Mouse (Mus musculus) intestine, embryonic 15.5 days (tissue): ENCODE data around the gene Siglec1. TPM values are rescaled to one million over a fixed set of nuclear protein-coding genes. Genes with fewer than 3 reads are reported as not detected.

Experiments
- ATAC-seq: fragments of 200-750 bp; cut with Nextera tagmentation; 2 replicates; pipeline ENCODE4 v1.8.0; 2017; ENCODE audit warnings: moderate TSS enrichment, moderate library complexity
- H3K27ac ChIP-seq: fragments of 300-500 bp; sonication (generic); 2 replicates; pipeline ENCODE4 v1.5.1; 2015; ENCODE audit warnings: mild to moderate bottlenecking, inconsistent platforms
- H3K27me3 ChIP-seq: fragments of 300-500 bp; sonication (generic); replicated peaks from 2 replicates; pipeline ENCODE4 v1.6.1; 2015; ENCODE audit warnings: inconsistent platforms
- H3K36me3 ChIP-seq: fragments of 300-500 bp; sonication (generic); 2 replicates; pipeline ENCODE4 v1.6.1; 2015; ENCODE audit warnings: inconsistent platforms
- H3K4me1 ChIP-seq: fragments of 300-500 bp; sonication (generic); replicated peaks from 2 replicates; pipeline ENCODE4 v1.6.1; 2015; ENCODE audit warnings: inconsistent platforms
- H3K4me2 ChIP-seq: fragments of 300-500 bp; sonication (generic); replicated peaks from 2 replicates; pipeline ENCODE4 v1.6.1; 2015; ENCODE audit warnings: mild to moderate bottlenecking, inconsistent platforms
- H3K4me3 ChIP-seq: fragments of 300-500 bp; sonication (generic); replicated peaks from 2 replicates; pipeline ENCODE4 v1.5.1; 2015; ENCODE audit warnings: inconsistent platforms
- H3K9ac ChIP-seq: fragments of 300-500 bp; sonication (generic); 2 replicates; pipeline ENCODE4 v1.6.1; 2015; ENCODE audit warnings: inconsistent platforms
- H3K9me3 ChIP-seq: fragments of 300-500 bp; sonication (generic); 2 replicates; pipeline ENCODE4 v1.6.1; 2016; ENCODE audit warnings: inconsistent platforms
- WGBS: fragments of 180-500 bp; shearing (Covaris S2); methylation state at CpG from one replicate; pipeline ENCODE4 v1.1.7; 2015; 5-methylcytosine and 5-hydroxymethylcytosine counted together
- polyA plus RNA-seq: library from polyadenylated mRNA; unstranded; fragments of >200 nt; fragmentation: Nextera tagmentation; extraction: Ambion mirVana; gene quantifications from 2 replicates; pipeline ENCODE4 v1.2.1, GENCODE M21; 2015

Gene Siglec1
- polyA plus RNA-seq, 1 experiment from 2014 or later: 0.24 TPM

DNA sequence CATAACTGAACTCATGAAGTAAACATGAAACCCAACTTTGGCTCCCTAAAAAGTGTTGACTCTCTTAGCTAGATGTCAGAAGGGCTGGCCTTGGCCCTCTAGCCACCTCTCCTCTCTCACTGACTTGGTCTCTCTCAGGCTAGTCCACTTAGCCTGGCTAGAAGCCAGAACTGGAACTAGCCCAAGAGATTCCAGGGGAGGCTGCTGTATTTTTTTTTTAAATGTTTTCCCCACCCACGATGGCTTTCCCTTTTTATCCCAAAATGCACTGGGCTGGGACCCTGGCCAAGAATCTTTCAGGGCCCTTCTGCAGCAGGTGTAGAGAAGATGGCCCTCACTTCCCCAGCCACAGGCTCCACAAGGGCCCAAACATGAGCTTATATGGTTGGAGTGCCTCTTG is 27.2 kb downstream of the Siglec1 start:
- peaks cover 35% of the 10 kb centered on the region for H3K4me1 ChIP-seq
- WGBS: 32% methylated on average over 1 of the region's 1 CpGs

GRCm38 (mm10) chr2:131058672-131059071 is 27.9 kb downstream of the Siglec1 start:
- H3K27me3 ChIP-seq: peaks cover 41% of the 10 kb centered on the region
- no peak overlapping the region for H3K4me3 ChIP-seq
- H3K9ac ChIP-seq: no peak overlapping the region
- no peak overlapping the region for H3K4me2 ChIP-seq
- peaks cover 42% of the 10 kb centered on the region for H3K4me1 ChIP-seq
- ATAC-seq: no peak
- WGBS: 90% methylated on average over 8 of the region's 8 CpGs
- no peak overlapping the region for H3K27ac ChIP-seq
- no peaks in the 10 kb centered on the region for H3K36me3 ChIP-seq
- H3K9me3 ChIP-seq: no peaks in the 10 kb centered on the region

More for the DNA sequence above, 27.2 kb downstream of the Siglec1 start:
- H3K4me3 ChIP-seq: no peak overlapping the region
- peaks cover 34% of the 10 kb centered on the region for H3K27me3 ChIP-seq
- no peak overlapping the region for H3K9ac ChIP-seq
- H3K9me3 ChIP-seq: no peaks in the 10 kb centered on the region
- no peaks in the 10 kb centered on the region for H3K36me3 ChIP-seq
- no peak overlapping the region for H3K27ac ChIP-seq
- H3K4me2 ChIP-seq: no peak overlapping the region
- ATAC-seq: no peak

- WGBS: 7% methylated on average over 10 of the region's 10 CpGs
- H3K9me3 ChIP-seq: no peaks in the 10 kb centered on the region
- peak overlapping the region; percentile 31 for H3K4me2 ChIP-seq
- peak; percentile 61; the same call in 1 of the 2 replicates for ATAC-seq
- H3K4me3 ChIP-seq: no peak overlapping the region
- peaks cover 48% of the 10 kb centered on the region for H3K27me3 ChIP-seq
- no peak overlapping the region for H3K9ac ChIP-seq
- no peaks in the 10 kb centered on the region for H3K36me3 ChIP-seq
- H3K4me1 ChIP-seq: peaks cover 39% of the 10 kb centered on the region
- no peak overlapping the region for H3K27ac ChIP-seq
Observed at GRCm38 (mm10) chr2:131056191-131056590, 30.4 kb downstream of the Siglec1 start.

- 2% methylated on average over 10 of the region's 10 CpGs for WGBS
- peak overlapping the region; percentile 31; the same call in 1 of the 2 replicates for H3K4me2 ChIP-seq
- H3K36me3 ChIP-seq: no peaks in the 10 kb centered on the region
- no peak overlapping the region for H3K27ac ChIP-seq
- H3K9ac ChIP-seq: no peak overlapping the region
- no peaks in the 10 kb centered on the region for H3K9me3 ChIP-seq
- peaks cover 39% of the 10 kb centered on the region for H3K4me1 ChIP-seq
- H3K27me3 ChIP-seq: peaks cover 45% of the 10 kb centered on the region
- ATAC-seq: peak; percentile 41; the same call in 1 of the 2 replicates
- H3K4me3 ChIP-seq: no peak overlapping the region
Observed at GRCm38 (mm10) chr2:131055631-131056030, 30.9 kb downstream of the Siglec1 start.

DNA sequence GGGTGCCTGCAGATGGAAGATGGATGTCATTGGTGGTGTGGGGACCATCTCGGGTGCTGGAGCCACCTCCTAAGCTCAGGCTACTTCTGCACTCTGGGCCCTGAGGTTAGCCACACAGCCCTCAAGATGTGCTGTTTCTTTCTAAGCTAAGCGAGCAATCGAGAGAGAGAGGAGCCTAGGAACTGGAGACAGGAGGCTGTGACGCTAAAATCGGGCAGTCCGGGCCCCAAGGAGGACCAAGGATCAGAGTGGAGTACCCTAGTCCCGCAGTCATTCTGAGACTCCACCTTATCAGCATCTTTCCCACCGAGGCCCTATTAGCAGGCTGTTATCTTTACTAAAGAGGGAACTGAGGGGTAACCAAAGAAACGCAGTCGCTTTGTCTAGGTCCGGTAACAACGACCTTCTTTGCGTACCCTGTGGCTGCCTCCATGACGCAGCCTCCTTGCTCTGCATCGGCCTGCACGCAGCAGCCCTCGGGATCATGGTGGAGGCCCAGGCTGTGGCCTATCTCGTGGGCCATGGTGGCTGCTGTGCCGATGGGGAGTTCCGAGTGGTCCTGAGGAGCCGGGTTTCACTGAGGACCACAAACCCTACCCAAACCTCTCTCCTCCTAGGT is 31.8 kb downstream of the Siglec1 start:
- no peak overlapping the region for H3K27ac ChIP-seq
- H3K36me3 ChIP-seq: no peaks in the 10 kb centered on the region
- peak overlapping the region; percentile 61 for H3K4me2 ChIP-seq
- H3K9ac ChIP-seq: peak overlapping the region; percentile 9; the same call in 1 of the 2 replicates
- peaks cover 45% of the 10 kb centered on the region for H3K27me3 ChIP-seq
- H3K4me1 ChIP-seq: peaks cover 33% of the 10 kb centered on the region
- ATAC-seq: no peak
- 6% methylated on average over 21 of the region's 21 CpGs for WGBS
- H3K9me3 ChIP-seq: no peaks in the 10 kb centered on the region
- H3K4me3 ChIP-seq: peak overlapping the region; percentile 29

GRCm38 (mm10) chr2:131053851-131054645 is 32.5 kb downstream of the Siglec1 start:
- H3K4me2 ChIP-seq: peak overlapping the region; percentile 61
- H3K9ac ChIP-seq: peak overlapping the region; percentile 9; the same call in 1 of the 2 replicates
- H3K4me1 ChIP-seq: peaks cover 27% of the 10 kb centered on the region
- H3K4me3 ChIP-seq: peak overlapping the region; percentile 29
- no peak overlapping the region for H3K27ac ChIP-seq
- ATAC-seq: no peak
- H3K27me3 ChIP-seq: peaks cover 45% of the 10 kb centered on the region
- 1% methylated on average over 45 of the region's 45 CpGs for WGBS
- H3K36me3 ChIP-seq: no peaks in the 10 kb centered on the region
- no peaks in the 10 kb centered on the region for H3K9me3 ChIP-seq

DNA sequence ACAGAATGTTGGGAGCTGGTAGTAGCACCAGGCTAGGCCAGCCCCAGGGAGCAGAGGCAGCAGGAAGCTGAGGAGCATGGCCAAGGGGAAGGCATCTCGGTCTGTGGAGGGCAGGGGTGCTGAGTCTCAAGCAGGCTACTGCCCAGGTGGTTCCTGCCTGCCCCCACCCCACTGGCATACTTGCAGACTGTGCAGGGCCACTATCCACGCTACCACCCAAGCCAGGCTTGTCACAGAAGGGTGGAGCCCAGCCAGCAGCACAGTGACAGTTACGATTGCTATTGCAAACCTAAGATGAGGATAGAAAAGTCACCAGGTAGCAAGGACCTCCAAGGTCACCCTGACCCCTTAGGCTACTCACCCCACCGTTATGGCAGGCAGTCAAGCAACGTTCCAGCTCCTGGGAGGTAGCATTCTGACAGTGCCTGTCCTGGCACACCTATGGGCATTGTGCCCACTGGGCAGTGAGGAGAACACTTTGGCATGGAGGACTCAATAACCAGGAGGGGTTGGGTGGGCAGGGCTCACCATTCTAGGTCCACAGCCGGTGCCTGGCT is 33.6 kb downstream of the Siglec1 start:
- H3K27me3 ChIP-seq: peaks cover 45% of the 10 kb centered on the region
- ATAC-seq: no peak

GRCm38 (mm10) chr2:131052043-131052442 is 34.5 kb downstream of the Siglec1 start:
- H3K27me3 ChIP-seq: peaks cover 45% of the 10 kb centered on the region
- 64% methylated on average over 5 of the region's 5 CpGs for WGBS
- H3K27ac ChIP-seq: no peak overlapping the region
- no peak overlapping the region for H3K4me2 ChIP-seq
- H3K4me3 ChIP-seq: no peak overlapping the region
- H3K36me3 ChIP-seq: no peaks in the 10 kb centered on the region
- H3K9me3 ChIP-seq: no peaks in the 10 kb centered on the region
- peaks cover 26% of the 10 kb centered on the region for H3K4me1 ChIP-seq
- no peak overlapping the region for H3K9ac ChIP-seq
- no peak for ATAC-seq

More for the DNA sequence above, 33.6 kb downstream of the Siglec1 start:
- no peaks in the 10 kb centered on the region for H3K9me3 ChIP-seq
- H3K4me1 ChIP-seq: peaks cover 26% of the 10 kb centered on the region
- WGBS: 66% methylated on average over 6 of the region's 6 CpGs
- H3K36me3 ChIP-seq: no peaks in the 10 kb centered on the region
- H3K27ac ChIP-seq: no peak overlapping the region
- H3K4me2 ChIP-seq: no peak overlapping the region
- no peak overlapping the region for H3K9ac ChIP-seq
- no peak overlapping the region for H3K4me3 ChIP-seq

GRCm38 (mm10) chr2:131046025-131046424 is 40.5 kb downstream of the Siglec1 start:
- Histone ChIP-seq H3K27me3 (peaks cover 19% of the 10 kb centered on the region), H3K36me3 (no peaks in the 10 kb centered on the region), H3K4me3 (no peak overlapping the region), H3K4me2 (no peak overlapping the region), H3K27ac (no peak overlapping the region), H3K4me1 (peaks cover 17% of the 10 kb centered on the region), H3K9ac (no peak overlapping the region), H3K9me3 (no peaks in the 10 kb centered on the region)
- 69% methylated on average over 2 of the region's 2 CpGs for WGBS
- ATAC-seq: no peak

DNA sequence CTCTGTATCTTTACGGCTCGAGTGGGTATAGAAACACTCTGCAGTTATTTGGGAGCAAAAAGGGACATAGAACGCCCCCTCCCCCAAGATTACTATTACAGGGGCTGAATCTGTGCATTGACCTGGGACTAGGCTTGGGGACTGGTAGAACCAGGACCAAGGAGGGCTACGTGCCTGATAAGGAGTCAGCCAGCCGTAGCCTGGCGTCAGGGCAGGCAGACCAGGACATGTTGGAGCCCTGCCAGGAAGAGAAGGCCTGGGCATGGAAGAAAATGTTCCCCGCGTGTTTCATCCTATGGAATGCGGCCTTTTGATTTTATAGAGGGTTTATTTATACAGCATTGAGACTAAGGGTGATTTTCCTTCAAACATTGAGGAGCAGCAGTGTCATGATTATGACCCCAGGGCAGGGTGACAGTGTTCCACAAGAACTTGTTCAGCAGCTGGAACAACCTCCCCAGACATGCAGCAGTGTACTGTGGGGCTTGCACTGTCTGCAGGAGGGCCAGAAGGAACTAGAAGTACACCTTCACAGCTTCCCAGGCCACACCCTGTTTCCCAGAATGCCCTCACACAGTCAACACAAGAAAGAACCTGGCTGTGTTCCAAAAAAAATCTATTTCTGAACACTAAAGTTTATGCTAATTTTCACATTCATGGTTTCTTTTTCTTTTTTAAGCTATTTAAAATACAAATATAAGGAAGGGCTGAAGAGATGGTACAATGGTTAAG is 41.4 kb downstream of the Siglec1 start:
- Histone ChIP-seq H3K36me3 (no peaks in the 10 kb centered on the region), H3K9ac (no peak overlapping the region), H3K4me1 (peaks cover 17% of the 10 kb centered on the region), H3K27ac (no peak overlapping the region), H3K27me3 (peaks cover 28% of the 10 kb centered on the region), H3K4me3 (no peak overlapping the region), H3K4me2 (peak overlapping the region; percentile 30), H3K9me3 (no peaks in the 10 kb centered on the region)
- 47% methylated on average over 9 of the region's 9 CpGs for WGBS
- peak; percentile 70 for ATAC-seq

DNA sequence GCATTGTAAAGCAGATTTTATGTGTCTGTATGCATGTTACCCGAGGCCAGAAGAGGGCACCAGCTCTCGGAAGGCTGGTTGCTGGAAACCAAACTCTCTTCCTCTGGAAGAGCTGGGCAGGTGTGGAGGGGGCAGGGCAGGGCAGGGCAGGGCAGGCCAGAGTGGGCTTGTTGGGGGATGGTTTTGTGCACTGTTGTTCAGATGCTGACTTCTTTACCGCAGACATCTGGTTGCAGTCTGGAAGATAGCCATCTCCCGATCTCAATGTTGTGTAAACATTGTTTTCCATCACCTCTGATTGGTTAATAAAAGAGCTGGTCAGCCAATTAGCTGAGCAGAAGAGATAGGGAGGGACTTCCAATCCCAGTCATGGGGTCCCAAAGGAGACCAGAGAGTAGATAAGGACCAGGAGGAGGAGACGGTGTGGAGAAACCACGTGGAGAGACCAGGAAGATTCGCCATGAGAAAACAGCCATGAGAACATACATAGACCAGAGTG is 42.2 kb downstream of the Siglec1 start:
- WGBS: 10% methylated on average over 7 of the region's 7 CpGs
- no peak overlapping the region for H3K27ac ChIP-seq

DNA sequence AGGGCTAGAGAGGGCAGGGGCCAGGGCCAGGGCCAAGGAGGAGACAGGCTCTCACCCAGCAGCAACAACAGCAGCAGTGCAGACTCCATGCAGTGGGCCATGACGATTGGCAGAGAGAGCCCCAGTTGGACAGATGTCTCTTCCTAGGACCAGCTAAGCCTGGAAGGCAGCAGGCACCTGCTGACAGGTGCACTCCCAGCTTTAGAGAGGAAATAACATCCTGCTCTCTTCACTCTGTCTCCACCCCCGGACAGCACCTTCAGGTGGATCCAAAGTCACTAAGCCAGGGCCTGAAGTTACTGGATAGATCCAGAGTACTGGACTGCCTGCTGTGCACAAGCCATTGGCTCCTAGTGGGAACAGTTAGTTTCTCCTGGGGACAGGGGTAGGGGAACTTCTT is 43.6 kb downstream of the Siglec1 start, which contains the start of gene Gfra4:
Gene Gfra4, minus strand, starts transcription at position 101 of the 400 bp plus-strand sequence.
- ATAC-seq: no peak
- Histone ChIP-seq H3K27me3 (peaks cover 34% of the 10 kb centered on the region), H3K4me3 (no peak within 1 kb of the TSS), H3K4me2 (peak within 1 kb of the TSS; percentile 95), H3K9me3 (no peaks in the 10 kb centered on the region), H3K4me1 (peaks cover 17% of the 10 kb centered on the region), H3K36me3 (no peaks in the 10 kb centered on the region), H3K9ac (peak within 1 kb of the TSS; percentile 56; the same call in 1 of the 2 replicates), H3K27ac (no peak within 1 kb of the TSS)
- WGBS: 65% methylated on average over 2 of the region's 2 CpGs

More for the DNA sequence above, 42.2 kb downstream of the Siglec1 start:
- Histone ChIP-seq H3K4me1 (peaks cover 17% of the 10 kb centered on the region), H3K27me3 (peaks cover 34% of the 10 kb centered on the region), H3K9ac (no peak overlapping the region), H3K4me3 (no peak overlapping the region), H3K9me3 (no peaks in the 10 kb centered on the region), H3K36me3 (no peaks in the 10 kb centered on the region), H3K4me2 (peak overlapping the region; percentile 30)
- ATAC-seq: peak; percentile 57
